Mouse (Mus musculus) stomach, embryonic 16.5 days (tissue): Measurements from ENCODE around the gene Endog. TPM values are rescaled to one million over a fixed set of nuclear protein-coding genes. Genes with fewer than 3 reads are reported as not detected.

Experiments used
- ATAC-seq: fragments of 200-750 bp; cut with Nextera tagmentation; 2 replicates; pipeline ENCODE4 v1.8.0; 2017; ENCODE audit warnings: moderate number of reproducible peaks, moderate TSS enrichment; ENCODE audit not compliant: insufficient read depth, low FRiP score
- H3K27ac ChIP-seq: fragments of 300-500 bp; sonication (generic); 2 replicates; pipeline ENCODE4 v1.5.1; 2014; ENCODE audit warnings: low read length
- H3K27me3 ChIP-seq: fragments of 300-500 bp; sonication (generic); 2 replicates; pipeline ENCODE4 v1.6.1; 2014; ENCODE audit warnings: low read length, control low read depth, mixed read lengths; ENCODE audit not compliant: control insufficient read depth, insufficient read depth
- H3K36me3 ChIP-seq: fragments of 300-500 bp; sonication (generic); 2 replicates; pipeline ENCODE4 v1.6.1; 2014; ENCODE audit warnings: low read length; ENCODE audit not compliant: control insufficient read depth, insufficient read depth
- H3K4me1 ChIP-seq: fragments of 300-500 bp; sonication (generic); 2 replicates; pipeline ENCODE4 v1.6.1; 2014; ENCODE audit warnings: low read length, control low read depth, mixed read lengths; ENCODE audit not compliant: control insufficient read depth, insufficient read depth
- H3K4me2 ChIP-seq: fragments of 300-500 bp; sonication (generic); 2 replicates; pipeline ENCODE4 v1.6.1; 2014; ENCODE audit warnings: low read depth, low read length, mixed read lengths
- H3K4me3 ChIP-seq: fragments of 300-500 bp; sonication (generic); replicated peaks from 2 replicates; pipeline ENCODE4 v1.5.1; 2014; ENCODE audit warnings: mild to moderate bottlenecking, low read length
- H3K9ac ChIP-seq: fragments of 300-500 bp; sonication (generic); 2 replicates; pipeline ENCODE4 v1.6.1; 2014; ENCODE audit warnings: low read length
- H3K9me3 ChIP-seq: fragments of 300-500 bp; sonication (generic); replicated peaks from 2 replicates; pipeline ENCODE4 v1.6.1; 2016; ENCODE audit warnings: low read length, control low read depth; ENCODE audit not compliant: control insufficient read depth
- WGBS: fragments of 180-500 bp; shearing (Covaris S2); extraction: QIAGEN DNeasy Blood & Tissue Kit; methylation state at CpG from one replicate; pipeline ENCODE4 v1.1.7; 2014; 5-methylcytosine and 5-hydroxymethylcytosine counted together
- polyA plus RNA-seq: library from polyadenylated mRNA; unstranded; fragments of >200 nt; fragmentation: Nextera tagmentation; extraction: Ambion mirVana; gene quantifications from 2 replicates; pipeline ENCODE4 v1.2.1, GENCODE M21; 2015

Gene Endog
- polyA plus RNA-seq, 1 experiment from 2014 or later, result 17.5 TPM

- Histone ChIP-seq H3K4me1 (no peaks in the 10 kb centered on the region), H3K9ac (no peak overlapping the region), H3K4me3 (no peak overlapping the region), H3K36me3 (no peaks in the 10 kb centered on the region), H3K27ac (no peak overlapping the region), H3K4me2 (no peak overlapping the region), H3K27me3 (no peaks in the 10 kb centered on the region), H3K9me3 (no peaks in the 10 kb centered on the region)
- 84% methylated on average over 3 of the region's 3 CpGs for WGBS
- no peak for ATAC-seq
Measured at GRCm38 (mm10) chr2:30214745-30215144, 43.5 kb downstream of the Endog start.

DNA sequence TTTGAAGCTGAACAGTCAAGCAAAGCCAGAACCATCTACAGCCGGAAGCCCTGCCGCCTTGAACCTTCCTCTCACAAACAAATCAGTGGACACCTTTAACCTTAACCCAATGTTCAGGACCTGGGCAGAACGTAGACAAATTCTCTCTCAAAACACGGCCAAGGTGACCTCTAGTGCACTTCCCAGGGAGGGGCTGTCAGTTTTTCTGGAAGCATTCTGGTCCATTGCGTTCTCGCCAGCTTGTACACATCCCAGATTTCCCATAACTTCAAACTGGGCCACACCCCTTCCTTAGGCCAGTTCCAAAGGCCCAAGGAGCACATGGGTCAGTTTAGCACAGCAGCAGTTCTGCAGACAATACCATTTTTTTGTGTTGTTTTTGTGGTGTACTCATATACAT is 44.2 kb downstream of the Endog start:
- no peak overlapping the region for H3K27ac ChIP-seq
- WGBS, result 61% methylated on average over 6 of the region's 6 CpGs

DNA sequence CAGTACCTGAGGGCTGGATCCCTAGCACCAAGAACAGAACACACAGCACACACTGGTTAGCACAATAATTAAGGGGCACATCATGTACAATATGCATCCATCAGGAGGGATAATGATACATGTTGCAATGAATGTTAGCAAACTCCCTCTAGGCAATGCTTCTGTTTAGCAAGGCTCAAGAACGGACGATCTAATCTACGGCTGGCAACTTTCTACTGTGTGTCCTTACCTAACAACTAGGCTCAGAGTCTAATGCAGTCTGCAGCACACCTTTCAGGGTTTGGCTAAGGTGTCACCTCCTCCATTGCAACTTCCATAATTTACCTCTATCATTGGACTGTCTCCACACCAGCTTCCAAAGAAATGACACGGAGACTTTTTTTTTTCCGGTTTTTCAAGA is 45.0 kb downstream of the Endog start:
- no peak for ATAC-seq
- WGBS, result 91% methylated on average over 5 of the region's 5 CpGs
- no peak overlapping the region for H3K9ac ChIP-seq

More for the DNA sequence above, 44.2 kb downstream of the Endog start:
- no peak overlapping the region for H3K4me2 ChIP-seq
- H3K4me1 ChIP-seq, result no peaks in the 10 kb centered on the region
- H3K9ac ChIP-seq, result no peak overlapping the region
- H3K36me3 ChIP-seq, result no peaks in the 10 kb centered on the region
- no peak for ATAC-seq
- no peaks in the 10 kb centered on the region for H3K9me3 ChIP-seq
- no peaks in the 10 kb centered on the region for H3K27me3 ChIP-seq
- H3K4me3 ChIP-seq, result no peak overlapping the region

More for the DNA sequence above, 45.0 kb downstream of the Endog start:
- Histone ChIP-seq H3K4me2 (no peak overlapping the region), H3K36me3 (no peaks in the 10 kb centered on the region), H3K27me3 (no peaks in the 10 kb centered on the region), H3K4me1 (no peaks in the 10 kb centered on the region), H3K27ac (no peak overlapping the region), H3K4me3 (no peak overlapping the region), H3K9me3 (no peaks in the 10 kb centered on the region)

Other genes starting within 250 kb of the Endog start
- gene Gle1, start 236.1 kb upstream of the Endog start, polyA plus RNA-seq, result 50.0 and 54.3 TPM in 2 replicates
- gene Sptan1, start 205.9 kb upstream of the Endog start, polyA plus RNA-seq, result 84.2 and 96.3 TPM in 2 replicates
- 23.2 and 26.1 TPM in 2 replicates for gene Wdr34, start 122.6 kb upstream of the Endog start, polyA plus RNA-seq
- gene Set, start 114.1 kb upstream of the Endog start, polyA plus RNA-seq, result 324 and 336 TPM in 2 replicates
- gene Pkn3, start 93.8 kb upstream of the Endog start, polyA plus RNA-seq, result 8.9 and 9.6 TPM in 2 replicates
- 37.4 and 41.4 TPM in 2 replicates for gene Zdhhc12, start 77.8 kb upstream of the Endog start, polyA plus RNA-seq
- 5.1 and 5.4 TPM in 2 replicates for gene Zer1, start 46.9 kb upstream of the Endog start, polyA plus RNA-seq
- gene Tbc1d13, start 37.7 kb upstream of the Endog start, polyA plus RNA-seq, result 5.2 and 5.4 TPM in 2 replicates
- 62.7 and 65.6 TPM in 2 replicates for gene Spout1, start 7.0 kb downstream of the Endog start, polyA plus RNA-seq
- gene Kyat1, start 34.4 kb downstream of the Endog start, polyA plus RNA-seq, result 25.8 and 39.2 TPM in 2 replicates
- 34.0 and 40.1 TPM in 2 replicates for gene Lrrc8a, start 66.2 kb downstream of the Endog start, polyA plus RNA-seq
- 0.24 and 0.30 TPM in 2 replicates for gene Gm28035, start 69.1 kb downstream of the Endog start, polyA plus RNA-seq
- 13.3 and 13.5 TPM in 2 replicates for gene Phyhd1, start 94.7 kb downstream of the Endog start, polyA plus RNA-seq
- gene Gm28038, start 109.5 kb downstream of the Endog start, polyA plus RNA-seq, result not detected in 2 replicates
- 32.4 and 34.0 TPM in 2 replicates for gene Dolk, start 114.8 kb downstream of the Endog start, polyA plus RNA-seq
- gene Nup188, start 114.9 kb downstream of the Endog start, polyA plus RNA-seq, result 26.0 and 30.5 TPM in 2 replicates
- gene Sh3glb2, start 187.8 kb downstream of the Endog start, polyA plus RNA-seq, result 107 and 118 TPM in 2 replicates
- gene Miga2, start 192.7 kb downstream of the Endog start, polyA plus RNA-seq, result 26.2 and 26.3 TPM in 2 replicates
- gene Dolpp1, start 220.8 kb downstream of the Endog start, polyA plus RNA-seq, result 39.0 and 45.8 TPM in 2 replicates
- gene Crat, start 244.3 kb downstream of the Endog start, polyA plus RNA-seq, result 27.7 and 29.0 TPM in 2 replicates
- gene Ptpa, start 244.5 kb downstream of the Endog start, polyA plus RNA-seq, result 138 and 146 TPM in 2 replicates